Comparison of ENCODE assay signal across 7 mouse cellular contexts in the genomic region with DNA sequence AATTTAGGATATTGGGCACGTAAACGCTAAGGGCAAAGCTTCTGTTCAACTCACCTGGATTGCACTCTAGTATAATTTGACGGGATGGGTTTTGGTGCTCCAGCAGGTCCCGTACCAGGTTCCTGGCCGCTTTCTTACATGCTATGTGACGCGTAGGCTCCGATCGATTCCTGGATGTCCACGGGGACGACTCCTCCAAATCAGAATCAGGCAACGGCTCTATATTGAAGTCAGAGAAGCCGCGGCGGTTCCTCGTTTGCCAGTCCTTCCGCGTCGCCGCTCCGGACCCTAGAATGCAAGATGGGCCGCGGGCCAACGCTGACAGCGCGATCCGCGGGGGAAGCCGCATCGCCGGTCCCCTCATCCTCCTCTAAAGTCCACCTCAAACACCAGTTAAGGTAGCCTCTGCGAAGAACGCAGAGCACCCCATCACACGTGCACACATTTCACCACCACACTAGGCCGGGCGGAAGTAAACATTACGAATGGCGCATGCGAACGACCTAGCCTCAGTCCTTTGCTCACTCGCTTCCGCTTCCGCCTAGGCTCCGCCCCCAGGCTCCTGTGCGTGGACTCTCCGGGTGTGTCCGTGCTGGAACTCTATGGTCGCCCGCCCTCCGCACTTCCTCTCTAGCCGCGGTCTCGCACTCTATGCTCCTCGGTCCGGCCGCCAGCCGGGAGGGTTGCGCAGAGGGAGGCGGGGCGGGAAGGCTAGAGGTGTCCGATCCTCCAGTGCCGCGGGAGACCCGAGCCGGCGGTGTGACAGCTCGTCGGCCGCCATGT. TPM values are rescaled to one million over a fixed set of nuclear protein-coding genes. Genes with fewer than 3 reads are reported as not detected.
DNase-seq lines count a peak whose midpoint lies in the region; ATAC-seq lines count a peak whose summit lies in the region.
"Not testable (repeated sequence)": the region's sequence is repeated elsewhere in the genome, so short reads cannot be mapped to it uniquely, and the experiment has no call there.

Tfb2m (minus strand) TSS at position 500 of the 783 bp plus-strand sequence.
Cnst (plus strand) TSS at position 603 of the 783 bp plus-strand sequence.

- H3K36me3 ChIP-seq in embryonic facial prominence, embryonic 11.5 days (replicated peaks; ENCODE audit: control insufficient read depth, insufficient read depth, low read depth, low read length); limb, embryonic 11.5 days (ENCODE audit: control insufficient read depth, insufficient read depth, low read length); midbrain, embryonic 14.5 days (ENCODE audit: control insufficient read depth, insufficient read depth, low read length): not testable (repeated sequence)

- DNase-seq in adrenal gland, postnatal 14 days = peak; percentile 99
- DNase-seq in embryonic facial prominence, embryonic 11.5 days (ENCODE audit: low spot score) = peak; percentile 99
- peak; percentile 100 for DNase-seq in heart, adult 11 months
- DNase-seq in kidney, adult 18-20 months = peak; percentile 98
- peak; percentile 99 for DNase-seq in limb, embryonic 11.5 days (ENCODE audit: low spot score)
- peak; percentile 99 for DNase-seq in midbrain, embryonic 14.5 days
- DNase-seq in spleen, adult 18-20 months = peak; percentile 96 to 97

- not testable (repeated sequence) for H3K9me3 ChIP-seq in embryonic facial prominence, embryonic 11.5 days (replicated peaks; ENCODE audit: control insufficient read depth, low read length); limb, embryonic 11.5 days (ENCODE audit: control insufficient read depth, low read length); midbrain, embryonic 14.5 days (ENCODE audit: control insufficient read depth, low read length)

- peak within 1 kb of the TSS; percentile 73 for H3K4me3 ChIP-seq in embryonic facial prominence, embryonic 11.5 days (ENCODE audit: low read depth, low read length)
- peak within 1 kb of the TSS; percentile 76 for H3K4me3 ChIP-seq in limb, embryonic 11.5 days (ENCODE audit: low read depth, low read length)
- H3K4me3 ChIP-seq in midbrain, embryonic 14.5 days (replicated peaks; ENCODE audit: low read depth, low read length) = peak within 1 kb of the TSS; percentile 70

- H3K9ac ChIP-seq in embryonic facial prominence, embryonic 11.5 days (replicated peaks; ENCODE audit: low read length) = peak within 1 kb of the TSS; percentile 73
- H3K9ac ChIP-seq in limb, embryonic 11.5 days (ENCODE audit: low read length) = peak within 1 kb of the TSS; percentile 72
- peak within 1 kb of the TSS; percentile 76 for H3K9ac ChIP-seq in midbrain, embryonic 14.5 days (replicated peaks; ENCODE audit: low read length)

- H3K4me2 ChIP-seq in embryonic facial prominence, embryonic 11.5 days (ENCODE audit: low read depth, low read length) = peak within 1 kb of the TSS; percentile 62
- H3K4me2 ChIP-seq in limb, embryonic 11.5 days (ENCODE audit: low read depth, severe bottlenecking) = peak within 1 kb of the TSS; percentile 66
- H3K4me2 ChIP-seq in midbrain, embryonic 14.5 days (ENCODE audit: low read length) = peak within 1 kb of the TSS; percentile 80

- not testable (repeated sequence) for H3K27me3 ChIP-seq in embryonic facial prominence, embryonic 11.5 days (ENCODE audit: control insufficient read depth, insufficient read depth, low read length); limb, embryonic 11.5 days (ENCODE audit: control insufficient read depth, insufficient read depth, low read length); midbrain, embryonic 14.5 days (ENCODE audit: control insufficient read depth, insufficient read depth, low read length)

- H3K27ac ChIP-seq in embryonic facial prominence, embryonic 11.5 days (replicated peaks; ENCODE audit: low read depth, low read length) = peak within 1 kb of the TSS; percentile 85
- peak within 1 kb of the TSS; percentile 86 for H3K27ac ChIP-seq in limb, embryonic 11.5 days (replicated peaks; ENCODE audit: low read depth, low read length)
- H3K27ac ChIP-seq in midbrain, embryonic 14.5 days (replicated peaks; ENCODE audit: low read depth, low read length) = peak within 1 kb of the TSS; percentile 95

- not testable (repeated sequence) for H3K4me1 ChIP-seq in embryonic facial prominence, embryonic 11.5 days (ENCODE audit: control insufficient read depth, insufficient read depth, low read length); limb, embryonic 11.5 days (ENCODE audit: control insufficient read depth, insufficient read depth, low read length)
- peaks cover 22% of the 10 kb centered on the region for H3K4me1 ChIP-seq in midbrain, embryonic 14.5 days (ENCODE audit: control insufficient read depth, insufficient read depth, low read length)

- peak; percentile 99 for ATAC-seq in embryonic facial prominence, embryonic 11.5 days (replicated peaks; ENCODE audit: insufficient number of reproducible peaks, low FRiP score, low TSS enrichment, low read depth)
- ATAC-seq in limb, embryonic 11.5 days (ENCODE audit: insufficient number of reproducible peaks, low FRiP score, low TSS enrichment, low read depth) = peak; percentile 100
- ATAC-seq in midbrain, embryonic 14.5 days (ENCODE audit: low FRiP score, low TSS enrichment) = peak; percentile 100

- under 1% methylated on average over 69 of the region's 69 CpGs for WGBS in embryonic facial prominence, embryonic 11.5 days
- WGBS in limb, embryonic 11.5 days = under 1% methylated on average over 69 of the region's 69 CpGs
- under 1% methylated on average over 69 of the region's 69 CpGs for WGBS in midbrain, embryonic 14.5 days

RNA-seq across cellular contexts. Expression of gene Tfb2m, which starts in this region (rescaled TPM):
- total RNA-seq in adrenal gland, postnatal 14 days (2021) = 57.2 and 67.9 TPM in 2 replicates
- 29.7 and 38.5 TPM in 2 replicates for polyA plus RNA-seq in embryonic facial prominence, embryonic 11.5 days (2014; fragmentation: Nextera tagmentation; extraction: Ambion mirVana)
- 27.8 and 29.2 TPM in 2 replicates for polyA plus RNA-seq in limb, embryonic 11.5 days (2014; fragmentation: Nextera tagmentation; extraction: Ambion mirVana)
- 28.4 and 32.6 TPM in 2 replicates for polyA plus RNA-seq in midbrain, embryonic 14.5 days (2014; fragmentation: Nextera tagmentation; extraction: Ambion mirVana)

RNA-seq across cellular contexts. Expression of gene Cnst, which starts in this region (rescaled TPM):
- 40.4 and 49.6 TPM in 2 replicates for total RNA-seq in adrenal gland, postnatal 14 days (2021)
- polyA plus RNA-seq in embryonic facial prominence, embryonic 11.5 days (2014; fragmentation: Nextera tagmentation; extraction: Ambion mirVana) = 20.1 and 21.4 TPM in 2 replicates
- polyA plus RNA-seq in limb, embryonic 11.5 days (2014; fragmentation: Nextera tagmentation; extraction: Ambion mirVana) = 14.8 and 16.9 TPM in 2 replicates
- polyA plus RNA-seq in midbrain, embryonic 14.5 days (2014; fragmentation: Nextera tagmentation; extraction: Ambion mirVana) = 20.7 and 28.0 TPM in 2 replicates

Comparison
In these comparisons a context has a peak if more than half of its experiments do, and no peak if none do; other contexts are left out.
1. Peak in every context shown above with its lines: DNase-seq, ATAC-seq, H3K4me3 ChIP-seq and H3K27ac ChIP-seq.